Mouse (Mus musculus): ENCODE results near the gene Ppp1cb. TPM values are rescaled to one million over a fixed set of nuclear protein-coding genes. Genes with fewer than 3 reads are reported as not detected.
"Not testable (repeated sequence)": the region's sequence is repeated elsewhere in the genome, so short reads cannot be mapped to it uniquely, and the experiment has no call there.

The Ppp1cb gene
- total RNA-seq (2021) = 100 to 1,000 TPM; 376 to 428 TPM
- long read RNA-seq, experiment 1, full-length matches to known transcripts = 110 of 137 reads
- long read RNA-seq, experiment 1, partial matches to known transcripts = 6 of 137 reads
- long read RNA-seq, experiment 1, other reads (novel, unspliced or antisense) = 21 of 137 reads
- long read RNA-seq, experiment 2, full-length matches to known transcripts = 174 of 217 reads
- long read RNA-seq, experiment 2, partial matches to known transcripts = 28 of 217 reads
- long read RNA-seq, experiment 2, other reads (novel, unspliced or antisense) = 15 of 217 reads

GRCm38 (mm10) chr5:32458408-32459143 lies at the start of gene Ppp1cb:
Ppp1cb (plus strand) TSS chr5:32458843.
- intact Hi-C loops (cut with DNase I) = loop anchor here (2.0 kb wide), 1 partner anchor 136 kb away; no protein-coding TSS in a partner anchor
- peak; percentile 94 to 98 for DNase-seq

GRCm38 (mm10) chr5:32409747-32410146 lies 48.9 kb upstream of the Ppp1cb start:
- DNase-seq = no peak
- intact Hi-C loops (cut with DNase I) = loop anchor here (5.0 kb wide), 1 partner anchor 47 kb away; no protein-coding TSS in a partner anchor

- no peak for DNase-seq
- intact Hi-C loops (cut with DNase I) = no loop called here
These were observed 47.5 kb upstream of the Ppp1cb start for GRCm38 (mm10) chr5:32410954-32411688.

GRCm38 (mm10) chr5:32412186-32412950 lies 46.3 kb upstream of the Ppp1cb start:
- no peak for DNase-seq
- intact Hi-C loops (cut with DNase I) = no loop called here

GRCm38 (mm10) chr5:32413083-32413482 lies 45.6 kb upstream of the Ppp1cb start:
- intact Hi-C loops (cut with DNase I) = no loop called here

GRCm38 (mm10) chr5:32413569-32413968 lies 45.1 kb upstream of the Ppp1cb start:
- intact Hi-C loops (cut with DNase I) = no loop called here
- no peak for DNase-seq

More at GRCm38 (mm10) chr5:32413083-32413482, 45.6 kb upstream of the Ppp1cb start:
- DNase-seq = no peak

- intact Hi-C loops (cut with DNase I) = no loop called here
- peak in 1 of 2 experiments; percentile 42 for DNase-seq
These were observed 44.1 kb upstream of the Ppp1cb start for GRCm38 (mm10) chr5:32414461-32414985.

GRCm38 (mm10) chr5:32415554-32415953 lies 43.1 kb upstream of the Ppp1cb start:
- intact Hi-C loops (cut with DNase I) = loop anchor here (5.0 kb wide), 1 partner anchor 37 kb away; no protein-coding TSS in a partner anchor
- no peak for DNase-seq

- DNase-seq = peak; percentile 41 to 63
- intact Hi-C loops (cut with DNase I) = loop anchor here (5.0 kb wide), 1 partner anchor 35 kb away; no protein-coding TSS in a partner anchor
These were observed 41.8 kb upstream of the Ppp1cb start for GRCm38 (mm10) chr5:32416881-32417280.

GRCm38 (mm10) chr5:32422081-32422589 lies 36.5 kb upstream of the Ppp1cb start:
- no peak for DNase-seq
- intact Hi-C loops (cut with DNase I) = no loop called here

GRCm38 (mm10) chr5:32423339-32424046 lies 35.1 kb upstream of the Ppp1cb start:
- no peak for DNase-seq
- intact Hi-C loops (cut with DNase I) = no loop called here

- intact Hi-C loops (cut with DNase I) = no loop called here
These were observed 34.2 kb upstream of the Ppp1cb start for GRCm38 (mm10) chr5:32424464-32424863.

GRCm38 (mm10) chr5:32425485-32426171 lies 33.0 kb upstream of the Ppp1cb start:
- no peak for DNase-seq
- intact Hi-C loops (cut with DNase I) = no loop called here

More at GRCm38 (mm10) chr5:32424464-32424863, 34.2 kb upstream of the Ppp1cb start:
- DNase-seq = no peak

- no peak for DNase-seq
- intact Hi-C loops (cut with DNase I) = no loop called here
These were observed 28.2 kb upstream of the Ppp1cb start for GRCm38 (mm10) chr5:32430399-32430798.

GRCm38 (mm10) chr5:32434346-32434745 lies 24.3 kb upstream of the Ppp1cb start:
- intact Hi-C loops (cut with DNase I); DNase-seq: not testable (repeated sequence)

- intact Hi-C loops (cut with DNase I) = no loop called here
- no peak for DNase-seq
These were observed 23.0 kb upstream of the Ppp1cb start for GRCm38 (mm10) chr5:32435612-32436011.

- DNase-seq = no peak
- intact Hi-C loops (cut with DNase I) = no loop called here
These were observed 20.6 kb upstream of the Ppp1cb start for GRCm38 (mm10) chr5:32437901-32438563.

GRCm38 (mm10) chr5:32438564-32438922 lies 20.1 kb upstream of the Ppp1cb start:
- no peak for DNase-seq

More at GRCm38 (mm10) chr5:32438564-32438922, 20.1 kb upstream of the Ppp1cb start:
- intact Hi-C loops (cut with DNase I) = no loop called here
